Mouse (Mus musculus) erythroid progenitor cell, adult 5-6 weeks (primary cell): ENCODE results near the gene Lamc2. TPM values are rescaled to one million over a fixed set of nuclear protein-coding genes. Genes with fewer than 3 reads are reported as not detected.

Experiments
- ATAC-seq: replicated peaks from 2 replicates; pipeline ENCODE4 v1.8.0; 2016; ENCODE audit warnings: moderate number of reproducible peaks, mild to moderate bottlenecking, moderate TSS enrichment, inconsistent platforms; ENCODE audit not compliant: poor library complexity, low FRiP score, severe bottlenecking
- total RNA-seq, 2 experiments: library from RNA; stranded (forward) in 1 of 2; stranded (reverse) in 1 of 2; fragments of 150-400 nt in 1 of 2; fragments of 186-747, 209-891 nt in 1 of 2; gene quantifications; 2 replicates each; pipeline versions ENCODE4 v1.2.3 to v1.2.4; 2015 to 2017; ENCODE audit warnings: low replicate concordance in 2 of 2

Gene Lamc2
- total RNA-seq, 2 experiments from 2014 or later = not detected

GRCm38 (mm10) chr1:153075087-153075736 is 111.0 kb downstream of the Lamc2 start:
- ATAC-seq = no peak

DNA sequence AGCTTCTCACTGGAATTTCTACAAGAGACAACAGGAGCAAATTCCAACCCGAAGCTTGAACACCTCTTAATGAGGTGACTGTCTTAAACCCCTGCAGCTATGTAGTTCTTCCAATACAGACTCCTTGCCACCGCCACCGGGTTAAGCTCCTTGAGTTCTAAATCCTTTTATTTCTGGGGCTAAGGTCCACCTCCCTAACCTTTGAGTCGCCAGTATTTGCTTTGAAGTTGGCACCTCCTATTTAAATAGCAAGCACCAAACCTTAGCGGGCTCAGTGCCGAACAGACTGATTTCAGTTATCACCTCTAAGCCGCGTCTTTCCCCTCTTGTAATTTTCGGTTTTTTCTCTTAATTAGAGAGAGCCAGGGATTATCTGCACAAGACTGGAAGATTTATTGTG is 112.8 kb downstream of the Lamc2 start:
- ATAC-seq = no peak

Other genes with a start within 250 kb of the Lamc2 start
- not detected in 2 replicates for gene Nmnat2, start 231.5 kb downstream of the Lamc2 start, total RNA-seq (2015; ENCODE audit: low replicate concordance)
- not detected in 2 replicates for gene Nmnat2, start 231.5 kb downstream of the Lamc2 start, total RNA-seq (2017; ENCODE audit: low replicate concordance)
- gene Lamc1, start 146.3 kb upstream of the Lamc2 start, total RNA-seq (2015; ENCODE audit: low replicate concordance) = 1.1 and 4.2 TPM in 2 replicates
- 0.64 TPM in 1 of 2 replicates, not detected in the other for gene Lamc1, start 146.3 kb upstream of the Lamc2 start, total RNA-seq (2017; ENCODE audit: low replicate concordance)
- not detected in 2 replicates for gene Shcbp1l, start 238.7 kb upstream of the Lamc2 start, total RNA-seq (2015; ENCODE audit: low replicate concordance)
- gene Shcbp1l, start 238.7 kb upstream of the Lamc2 start, total RNA-seq (2017; ENCODE audit: low replicate concordance) = not detected in 2 replicates